Mouse (Mus musculus) frontal cortex, adult (tissue): Measurements from ENCODE around the gene Cx3cl1.

ENCODE experiments used
- ATAC-seq: cut with Nextera tagmentation; 2 replicates; pipeline ENCODE4 v1.9.2; 2017; ENCODE audit warnings: mild to moderate bottlenecking, moderate library complexity, mixed read lengths; ENCODE audit not compliant: low TSS enrichment

The Cx3cl1 gene

DNA sequence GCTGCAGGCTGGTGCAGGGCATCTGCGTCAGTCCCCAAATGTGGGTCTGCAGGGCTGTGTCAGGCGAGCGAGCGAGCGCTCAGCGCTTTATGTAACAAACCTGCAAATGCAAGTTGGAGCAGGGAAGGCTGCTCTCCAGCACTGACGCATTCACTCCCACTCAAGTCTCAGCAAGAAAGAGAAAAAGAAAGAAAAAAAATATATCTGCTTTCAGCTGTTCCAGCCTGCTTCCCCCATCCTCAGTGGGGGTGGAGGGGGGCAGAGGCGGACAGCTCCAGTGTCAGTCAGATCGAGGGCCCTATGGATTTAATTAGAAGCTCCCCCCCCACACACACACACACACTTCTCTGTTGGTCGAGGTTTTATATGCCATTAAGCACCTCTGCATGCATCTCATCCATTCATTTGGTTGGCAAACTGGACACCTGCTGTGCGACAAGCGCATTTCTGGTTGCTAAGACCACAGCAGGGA lies 1.9 kb downstream of the Cx3cl1 start:
- ATAC-seq: peak; percentile 55

GRCm38 (mm10) chr8:94774601-94775000 lies 2.8 kb downstream of the Cx3cl1 start:
- no peak for ATAC-seq

- no peak for ATAC-seq
Measured at GRCm38 (mm10) chr8:94776346-94776745, 4.5 kb downstream of the Cx3cl1 start.

DNA sequence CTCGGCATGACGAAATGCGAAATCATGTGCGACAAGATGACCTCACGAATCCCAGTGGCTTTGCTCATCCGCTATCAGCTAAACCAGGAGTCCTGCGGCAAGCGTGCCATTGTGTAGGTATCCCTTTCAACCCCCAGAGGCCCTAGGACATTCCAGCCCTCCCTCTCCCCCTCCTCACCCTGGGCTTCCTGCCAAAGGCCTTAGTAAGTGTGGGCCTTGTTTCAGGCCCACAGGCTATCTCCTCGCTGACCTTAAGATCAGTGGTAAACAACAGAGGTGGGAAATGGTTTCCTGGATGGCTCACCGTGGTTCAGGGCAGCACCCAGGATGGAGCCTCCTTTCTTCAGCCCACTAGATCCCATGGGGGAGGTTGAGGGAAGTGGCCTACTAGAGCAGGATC lies 6.2 kb downstream of the Cx3cl1 start:
- ATAC-seq: no peak

DNA sequence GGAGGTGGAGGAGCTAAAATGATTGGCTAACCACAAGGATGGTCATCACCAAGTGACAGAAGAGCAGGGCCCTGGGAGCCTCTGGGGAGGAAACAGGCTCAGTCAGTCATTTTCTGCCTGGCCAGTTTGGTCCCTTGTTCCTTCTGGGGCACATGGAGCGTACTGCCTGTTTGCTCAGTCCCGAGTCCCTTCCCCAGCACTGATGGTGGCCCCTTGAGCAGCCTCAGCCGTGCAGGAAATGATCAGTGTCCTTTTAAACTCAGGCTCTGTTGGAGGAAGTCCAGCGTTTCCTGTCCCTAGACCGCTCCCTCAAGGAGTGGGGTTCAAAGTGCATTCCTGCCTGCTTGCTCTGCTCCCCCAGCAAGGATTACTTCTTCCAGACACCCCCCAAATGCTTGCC lies 6.7 kb downstream of the Cx3cl1 start:
- ATAC-seq: no peak

DNA sequence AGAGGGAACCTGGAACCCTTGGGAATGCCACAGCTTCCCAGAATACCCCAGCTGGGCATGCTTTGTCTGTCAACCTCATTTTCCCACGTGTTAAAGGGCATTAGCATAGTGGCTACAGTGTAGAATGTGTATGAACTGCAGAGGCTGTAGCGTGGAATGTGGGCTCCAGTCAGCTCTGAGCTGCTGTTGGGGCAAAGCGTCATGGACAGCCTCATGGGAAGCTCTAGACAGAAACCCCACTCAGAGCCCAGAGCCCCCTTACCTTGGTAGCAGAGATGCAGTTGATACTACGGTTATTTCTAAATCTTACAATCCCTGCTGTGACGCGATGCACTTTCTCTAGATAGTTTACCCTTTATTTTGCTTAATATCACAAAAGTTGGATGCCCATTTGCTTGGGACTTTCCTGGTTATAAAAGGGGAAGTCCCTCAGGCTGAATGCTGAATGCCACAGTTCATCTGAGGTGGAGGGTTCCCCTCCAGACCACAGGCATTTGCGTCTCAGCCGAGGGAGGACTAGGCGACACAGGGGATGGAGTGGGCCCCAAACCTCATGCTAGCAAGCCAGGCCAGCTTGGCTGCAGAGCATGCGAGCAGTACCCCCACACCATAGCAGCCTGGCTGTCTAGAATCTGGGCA lies 7.2 kb downstream of the Cx3cl1 start:
- ATAC-seq: no peak

DNA sequence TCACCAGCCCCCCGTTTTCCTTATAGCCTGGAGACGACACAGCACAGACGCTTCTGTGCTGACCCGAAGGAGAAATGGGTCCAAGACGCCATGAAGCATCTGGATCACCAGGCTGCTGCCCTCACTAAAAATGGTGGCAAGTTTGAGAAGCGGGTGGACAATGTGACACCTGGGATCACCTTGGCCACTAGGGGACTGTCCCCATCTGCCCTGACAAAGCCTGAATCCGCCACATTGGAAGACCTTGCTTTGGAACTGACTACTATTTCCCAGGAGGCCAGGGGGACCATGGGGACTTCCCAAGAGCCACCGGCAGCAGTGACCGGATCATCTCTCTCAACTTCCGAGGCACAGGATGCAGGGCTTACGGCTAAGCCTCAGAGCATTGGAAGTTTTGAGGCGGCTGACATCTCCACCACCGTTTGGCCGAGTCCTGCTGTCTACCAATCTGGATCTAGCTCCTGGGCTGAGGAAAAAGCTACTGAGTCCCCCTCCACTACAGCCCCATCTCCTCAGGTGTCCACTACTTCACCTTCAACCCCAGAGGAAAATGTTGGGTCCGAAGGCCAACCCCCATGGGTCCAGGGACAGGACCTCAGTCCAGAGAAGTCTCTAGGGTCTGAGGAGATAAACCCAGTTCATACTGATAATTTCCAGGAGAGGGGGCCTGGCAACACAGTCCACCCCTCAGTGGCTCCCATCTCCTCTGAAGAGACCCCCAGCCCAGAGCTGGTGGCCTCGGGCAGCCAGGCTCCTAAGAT lies 7.9 kb downstream of the Cx3cl1 start:
- ATAC-seq: no peak

DNA sequence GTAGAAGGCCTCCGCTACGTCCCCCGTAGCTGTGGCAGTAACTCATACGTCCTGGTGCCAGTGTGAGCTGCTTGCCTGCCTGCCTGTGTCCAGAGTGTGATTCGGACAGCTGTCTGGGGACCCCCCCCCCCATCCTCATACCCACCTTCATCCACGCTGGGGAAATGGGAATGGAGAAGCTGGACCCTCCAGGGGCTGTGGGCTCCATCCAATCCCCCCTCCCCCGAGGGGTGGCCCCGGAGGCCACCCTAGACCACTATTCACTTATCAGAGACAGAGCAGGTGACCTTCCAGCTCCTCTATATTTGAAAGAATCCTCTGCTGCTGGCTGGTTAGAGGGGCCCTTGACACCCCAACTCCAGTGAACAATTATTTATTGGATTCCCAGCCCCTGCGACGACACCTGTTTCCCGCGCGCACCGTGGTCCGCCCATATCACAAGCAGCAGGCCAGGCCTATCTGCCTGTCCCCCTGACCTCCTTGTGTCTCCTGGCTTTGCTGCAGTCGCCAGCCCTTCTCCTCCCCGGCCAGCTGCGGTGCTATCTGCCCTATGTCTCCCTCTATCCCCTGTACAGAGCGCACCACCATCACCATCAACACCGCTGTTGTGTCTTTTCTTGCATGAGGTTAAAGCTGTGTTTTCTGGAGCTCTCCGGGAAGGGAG lies 8.8 kb downstream of the Cx3cl1 start:
- ATAC-seq: no peak

DNA sequence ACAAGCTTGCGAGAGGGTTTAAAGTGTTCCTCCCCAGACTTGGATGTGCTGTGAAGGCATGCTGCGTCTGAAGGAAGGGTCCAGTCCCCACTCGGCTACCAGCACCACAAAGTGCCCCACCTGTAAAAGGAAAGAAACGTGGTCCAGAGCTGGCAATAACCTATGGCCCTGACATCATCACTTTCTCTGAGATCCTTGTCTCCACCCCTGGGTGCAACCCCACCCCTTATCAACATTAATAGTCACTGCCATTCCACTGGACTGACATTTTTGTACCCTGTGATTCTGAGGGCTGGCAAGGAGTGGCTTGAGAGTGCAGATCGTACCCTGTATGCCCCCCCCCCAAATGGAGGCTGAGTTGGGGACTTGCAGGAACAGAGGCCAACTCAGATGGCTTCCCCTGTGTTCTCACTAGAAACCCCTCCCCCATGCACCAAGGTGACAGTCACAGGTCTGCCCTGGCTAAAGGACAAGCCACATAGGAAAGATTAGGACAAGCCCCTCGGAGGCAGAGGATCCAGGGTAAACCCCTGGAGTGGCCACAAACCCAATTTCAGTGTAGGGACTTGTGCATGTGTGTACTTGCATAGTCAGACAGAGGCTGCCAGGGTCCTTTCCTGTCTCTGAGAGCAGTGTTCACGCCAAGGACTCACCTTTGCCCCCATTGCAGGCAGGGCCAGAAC lies 9.5 kb downstream of the Cx3cl1 start:
- no peak for ATAC-seq

DNA sequence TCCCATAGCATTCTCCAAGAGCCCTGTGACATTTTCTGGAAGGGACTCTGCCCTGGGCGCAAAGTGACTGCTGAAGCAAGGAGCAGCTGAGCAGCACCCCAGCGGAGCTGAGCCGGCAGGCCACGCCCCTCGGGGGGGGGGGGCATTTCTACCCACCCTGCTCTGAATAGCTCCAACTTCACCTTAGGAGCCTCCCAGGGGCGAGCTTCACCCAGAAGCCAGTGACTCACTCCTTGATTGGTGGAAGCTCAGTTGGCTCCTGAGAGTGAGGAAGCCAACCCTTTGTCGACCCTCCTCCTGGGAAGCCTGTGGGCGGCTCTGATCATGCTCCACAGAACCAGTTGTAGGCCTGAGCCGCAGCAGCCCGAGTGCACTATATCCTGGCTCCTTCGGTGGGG lies 10.0 kb downstream of the Cx3cl1 start:
- peak; percentile 6; the same call in 1 of the 2 replicates for ATAC-seq

DNA sequence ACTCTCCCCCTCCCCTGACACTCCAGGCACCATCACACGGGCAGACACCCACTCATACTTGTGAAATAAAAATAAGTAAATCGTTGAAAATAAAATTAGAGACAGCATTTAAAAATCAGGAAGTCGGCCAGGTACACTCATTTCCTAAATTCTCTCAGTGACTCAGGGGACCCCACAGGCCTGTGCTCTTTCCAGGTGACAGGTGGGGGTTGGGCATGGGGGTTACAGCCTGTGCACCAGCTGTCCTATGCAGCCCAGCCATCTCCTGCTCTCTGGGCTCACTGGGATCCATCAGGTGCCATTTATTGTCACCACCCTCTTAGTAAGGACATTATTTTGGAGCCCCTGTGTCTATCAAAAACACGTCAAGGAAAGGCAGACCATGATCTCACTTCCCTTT lies 12.1 kb downstream of the Cx3cl1 start:
- ATAC-seq: no peak

GRCm38 (mm10) chr8:94785247-94785985 lies 13.6 kb downstream of the Cx3cl1 start:
- ATAC-seq: no peak

DNA sequence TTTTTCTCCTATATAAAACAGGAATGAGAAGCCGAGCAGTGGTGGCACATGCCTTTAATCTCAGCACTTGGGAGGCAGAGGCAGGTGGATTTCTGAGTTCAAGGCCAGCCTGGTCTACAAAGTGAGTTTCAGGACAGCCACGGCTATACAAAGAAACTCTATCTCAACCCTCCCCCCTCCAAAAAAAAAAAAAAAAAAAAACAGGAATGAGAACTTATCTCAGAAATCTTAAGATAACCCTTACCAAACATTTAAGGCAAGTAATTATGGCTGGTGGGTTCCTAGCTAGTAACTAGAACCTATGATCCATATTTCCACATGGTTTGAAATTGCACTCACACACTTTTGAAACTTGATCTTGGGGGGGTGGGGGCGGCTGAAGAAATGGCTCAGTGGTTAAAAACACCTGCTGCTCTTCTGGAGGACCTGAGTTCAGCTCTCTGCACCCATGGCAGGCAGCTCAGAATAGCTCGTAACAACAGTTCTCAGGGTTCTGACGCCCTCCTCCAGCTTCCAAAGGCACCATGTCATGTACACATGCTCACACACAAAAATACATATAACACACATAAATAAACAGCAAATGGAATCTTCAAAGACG lies 14.3 kb downstream of the Cx3cl1 start:
- no peak for ATAC-seq

DNA sequence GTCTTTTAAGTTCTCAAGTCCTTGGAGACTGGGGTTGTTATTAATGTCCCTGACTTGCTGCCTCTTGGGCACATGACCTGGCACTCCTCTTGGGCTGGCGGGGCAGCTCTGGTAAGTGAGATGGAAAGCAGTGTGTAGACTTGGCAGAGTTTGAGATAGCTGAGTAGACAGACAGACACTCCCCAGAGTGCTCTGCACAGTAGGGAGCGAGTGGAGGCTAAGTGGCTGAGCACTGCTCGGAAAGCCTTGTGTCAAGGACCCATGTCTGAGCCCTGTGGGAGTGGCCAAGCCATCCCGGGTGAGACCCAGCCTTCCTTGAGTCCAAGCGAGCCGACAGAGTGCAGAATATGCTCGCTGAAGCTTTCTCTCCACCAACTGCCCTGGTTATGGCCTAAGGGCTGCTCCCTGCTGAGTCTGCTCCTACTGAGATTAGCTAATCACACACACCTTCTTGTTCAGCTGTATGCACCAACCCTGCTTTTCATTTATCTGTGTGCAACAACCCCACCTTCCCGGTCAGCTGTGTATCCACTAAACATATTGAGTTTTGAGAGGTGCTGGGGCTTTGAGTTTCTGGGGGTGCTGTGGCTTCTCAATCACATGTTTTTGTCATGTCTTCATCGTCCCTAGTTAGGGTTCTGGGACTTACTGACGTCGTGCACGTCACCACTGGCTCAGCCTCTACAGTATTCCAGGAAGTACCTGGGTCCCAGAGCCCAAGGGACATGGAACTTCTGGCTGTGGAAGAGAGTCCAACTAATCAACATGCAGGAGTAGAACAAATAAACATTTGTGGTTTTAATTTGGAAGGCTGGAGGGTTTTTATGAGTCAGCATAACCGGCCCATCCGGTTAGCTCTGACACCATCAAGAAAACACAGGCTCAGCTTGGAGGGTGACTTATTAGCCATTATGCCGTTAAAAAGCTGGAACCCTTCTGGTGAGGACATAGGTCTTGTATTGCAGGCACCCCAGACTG lies 16.0 kb downstream of the Cx3cl1 start:
- no peak for ATAC-seq

DNA sequence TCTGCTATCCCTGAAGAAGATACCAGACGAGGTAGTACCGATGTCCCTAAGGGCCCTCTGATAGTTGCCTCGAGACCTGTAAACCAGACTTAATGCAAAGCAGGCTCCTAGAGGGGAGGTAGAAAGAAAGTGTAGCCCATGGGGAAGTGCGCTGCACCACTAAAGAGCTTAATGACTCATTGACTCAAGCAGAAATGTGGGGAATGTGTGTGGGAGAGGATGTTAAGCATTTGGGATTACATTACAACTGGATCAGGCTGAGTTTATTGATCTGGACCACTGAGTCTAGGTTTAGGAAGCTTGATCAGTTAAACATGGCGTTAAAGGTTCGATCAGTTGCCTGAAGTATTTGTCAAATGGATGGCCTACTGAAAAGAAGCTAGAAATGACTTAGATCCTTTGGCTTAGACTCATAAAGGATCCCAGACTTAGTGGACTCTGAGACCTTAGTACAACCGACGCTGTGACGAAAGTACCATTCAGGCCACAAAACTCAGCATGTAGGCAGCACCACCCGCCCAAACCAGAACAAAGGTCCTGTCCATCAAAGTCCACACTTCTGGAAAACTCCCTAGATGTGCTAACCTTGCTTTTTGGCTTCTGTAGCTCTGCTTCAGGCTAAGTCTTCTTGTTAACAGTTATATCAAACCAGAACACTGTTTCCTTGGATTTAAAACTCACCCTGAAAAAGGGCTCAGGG lies 17.6 kb downstream of the Cx3cl1 start:
- ATAC-seq: no peak

GRCm38 (mm10) chr8:94794368-94794767 lies 22.6 kb downstream of the Cx3cl1 start:
- ATAC-seq: no peak

- ATAC-seq: no peak
Measured at GRCm38 (mm10) chr8:94794782-94795181, 23.0 kb downstream of the Cx3cl1 start.

DNA sequence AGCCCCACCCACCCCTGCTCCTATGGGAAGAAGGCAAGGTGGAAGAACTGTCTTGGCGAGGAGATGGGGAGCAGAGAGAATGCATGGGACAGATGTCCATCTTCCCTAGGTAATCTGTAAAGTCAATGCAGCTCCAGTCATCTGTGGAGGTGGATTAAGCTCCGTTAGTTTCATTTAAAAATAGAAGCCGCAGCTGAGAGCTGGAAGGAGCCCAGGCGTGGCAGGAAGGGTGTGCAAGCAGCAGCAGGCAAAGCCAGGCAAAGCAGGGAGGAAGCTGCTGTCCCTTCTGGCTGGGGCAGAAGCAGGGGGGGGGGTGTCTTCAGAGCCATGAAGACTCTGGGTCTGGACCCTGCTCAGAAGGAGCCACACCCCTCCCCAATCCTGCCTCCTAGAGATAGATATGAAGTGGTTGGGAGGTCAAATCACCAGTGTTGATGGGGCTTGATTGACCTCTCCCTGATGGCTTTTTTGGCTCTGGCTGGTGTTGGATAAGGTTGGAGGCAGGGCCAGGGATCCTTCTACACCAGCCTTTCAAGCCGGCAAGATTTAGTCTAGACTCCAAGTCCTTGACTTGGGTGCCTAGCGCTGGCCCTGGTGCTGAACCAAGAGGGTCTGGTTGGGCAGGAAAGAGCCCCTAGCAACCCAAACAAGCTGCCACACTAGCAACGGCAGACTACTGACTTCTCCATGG lies 28.6 kb downstream of the Cx3cl1 start:
- ATAC-seq: peak; percentile 77
